Mouse (Mus musculus): ENCODE data around the gene Slc4a5. TPM values are rescaled to one million over a fixed set of nuclear protein-coding genes. Genes with fewer than 3 reads are reported as not detected.
A peak's percentile ranks its signal among the peaks of the same experiment; 100 is the strongest.

Gene Slc4a5
- polyA plus RNA-seq, 1 experiment from 2014 or later = 0.45 TPM

DNA sequence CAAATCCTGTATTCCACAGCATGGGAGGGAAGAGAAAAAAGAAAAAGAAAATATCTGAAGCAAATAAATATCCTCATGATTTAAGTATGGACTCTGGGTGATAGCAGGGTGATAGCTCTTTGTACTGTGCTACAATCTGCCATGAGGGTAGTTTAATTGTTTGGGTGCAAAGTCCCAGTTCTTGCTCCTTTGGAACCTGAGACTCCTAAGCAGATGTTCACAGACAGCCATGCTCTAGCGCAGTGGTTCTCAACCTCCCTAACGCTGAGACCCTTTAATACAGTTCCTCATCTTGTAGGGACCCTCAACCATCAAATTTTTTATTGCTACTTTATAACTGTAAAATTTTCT lies 11.6 kb upstream of the Slc4a5 start:
- no peak overlapping the region for H3K4me2 ChIP-seq (replicated peaks; ENCODE audit: low read depth, low read length)
- H3K27me3 ChIP-seq (ENCODE audit: control insufficient read depth, insufficient read depth, low read length) = no peaks in the 10 kb centered on the region
- H3K27ac ChIP-seq (ENCODE audit: low read depth, low read length) = no peak overlapping the region
- no peak for ATAC-seq (ENCODE audit: low FRiP score, low TSS enrichment)
- H3K4me3 ChIP-seq (ENCODE audit: low read length) = no peak overlapping the region
- no peaks in the 10 kb centered on the region for H3K4me1 ChIP-seq (ENCODE audit: control insufficient read depth, insufficient read depth, low read length)
- H3K36me3 ChIP-seq (ENCODE audit: control insufficient read depth, insufficient read depth, low read length) = no peaks in the 10 kb centered on the region
- no peaks in the 10 kb centered on the region for H3K9me3 ChIP-seq (ENCODE audit: control insufficient read depth, low read length)
- H3K9ac ChIP-seq (ENCODE audit: low read depth, low read length) = no peak overlapping the region
- 72% methylated on average over 2 of the region's 2 CpGs for WGBS

DNA sequence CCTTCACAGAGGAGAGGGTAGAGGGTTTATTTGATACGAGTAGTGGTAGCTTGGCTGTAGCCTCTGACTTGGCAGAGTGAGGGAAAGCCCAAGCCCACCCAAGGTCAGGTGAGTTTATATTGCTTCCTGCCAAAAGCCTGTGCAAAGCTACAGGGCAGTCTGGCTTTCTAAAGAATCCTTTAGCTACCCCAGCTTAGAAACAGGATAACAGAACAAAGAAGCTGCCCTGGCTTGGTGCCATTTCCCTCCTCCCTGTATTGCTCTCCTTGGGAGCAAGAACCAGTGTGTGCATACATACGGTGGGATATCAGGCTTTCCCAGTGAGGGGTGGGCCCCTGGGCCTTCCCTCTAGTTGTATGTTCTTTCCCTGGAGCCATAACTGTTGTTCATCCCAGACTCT lies 9.1 kb upstream of the Slc4a5 start:
- H3K4me2 ChIP-seq (replicated peaks; ENCODE audit: low read depth, low read length) = no peak overlapping the region
- no peak overlapping the region for H3K4me3 ChIP-seq (ENCODE audit: low read length)
- 58% methylated on average over 2 of the region's 2 CpGs for WGBS
- H3K4me1 ChIP-seq (ENCODE audit: control insufficient read depth, insufficient read depth, low read length) = no peaks in the 10 kb centered on the region
- no peaks in the 10 kb centered on the region for H3K9me3 ChIP-seq (ENCODE audit: control insufficient read depth, low read length)
- no peak overlapping the region for H3K9ac ChIP-seq (ENCODE audit: low read depth, low read length)
- no peak for ATAC-seq (ENCODE audit: low FRiP score, low TSS enrichment)
- no peaks in the 10 kb centered on the region for H3K36me3 ChIP-seq (ENCODE audit: control insufficient read depth, insufficient read depth, low read length)
- H3K27me3 ChIP-seq (ENCODE audit: control insufficient read depth, insufficient read depth, low read length) = no peaks in the 10 kb centered on the region
- no peak overlapping the region for H3K27ac ChIP-seq (ENCODE audit: low read depth, low read length)

DNA sequence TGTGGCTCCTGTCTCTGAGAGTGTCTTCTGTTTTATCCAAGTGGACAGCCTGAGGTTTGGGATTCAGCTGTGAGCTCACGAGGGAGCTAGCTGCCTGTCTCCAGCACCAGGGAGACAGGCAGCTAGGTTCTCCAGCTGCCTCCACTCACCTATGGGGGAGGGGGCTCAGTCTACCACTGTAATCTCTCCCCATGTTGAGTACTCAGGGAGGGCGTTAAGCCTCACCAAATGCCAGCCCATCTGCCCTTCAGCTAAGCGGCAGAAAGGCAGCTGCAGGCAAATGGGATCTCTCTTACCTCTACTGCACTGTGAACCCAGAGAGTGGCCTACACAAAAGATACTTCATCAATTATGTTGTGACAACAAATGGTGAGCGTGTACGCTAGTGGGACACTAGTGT lies 8.1 kb upstream of the Slc4a5 start:
- WGBS = 16% methylated on average over 5 of the region's 5 CpGs
- Histone ChIP-seq H3K4me2 (replicated peaks; ENCODE audit: low read depth, low read length) (no peak overlapping the region), H3K36me3 (ENCODE audit: control insufficient read depth, insufficient read depth, low read length) (no peaks in the 10 kb centered on the region), H3K9ac (ENCODE audit: low read depth, low read length) (0 out of 2 replicates have a peak overlapping the region, but pooled peaks have one; percentile 23), H3K4me3 (ENCODE audit: low read length) (no peak overlapping the region), H3K27ac (ENCODE audit: low read depth, low read length) (no peak overlapping the region), H3K27me3 (ENCODE audit: control insufficient read depth, insufficient read depth, low read length) (no peaks in the 10 kb centered on the region), H3K4me1 (ENCODE audit: control insufficient read depth, insufficient read depth, low read length) (no peaks in the 10 kb centered on the region), H3K9me3 (ENCODE audit: control insufficient read depth, low read length) (no peaks in the 10 kb centered on the region)
- no peak for ATAC-seq (ENCODE audit: low FRiP score, low TSS enrichment)

DNA sequence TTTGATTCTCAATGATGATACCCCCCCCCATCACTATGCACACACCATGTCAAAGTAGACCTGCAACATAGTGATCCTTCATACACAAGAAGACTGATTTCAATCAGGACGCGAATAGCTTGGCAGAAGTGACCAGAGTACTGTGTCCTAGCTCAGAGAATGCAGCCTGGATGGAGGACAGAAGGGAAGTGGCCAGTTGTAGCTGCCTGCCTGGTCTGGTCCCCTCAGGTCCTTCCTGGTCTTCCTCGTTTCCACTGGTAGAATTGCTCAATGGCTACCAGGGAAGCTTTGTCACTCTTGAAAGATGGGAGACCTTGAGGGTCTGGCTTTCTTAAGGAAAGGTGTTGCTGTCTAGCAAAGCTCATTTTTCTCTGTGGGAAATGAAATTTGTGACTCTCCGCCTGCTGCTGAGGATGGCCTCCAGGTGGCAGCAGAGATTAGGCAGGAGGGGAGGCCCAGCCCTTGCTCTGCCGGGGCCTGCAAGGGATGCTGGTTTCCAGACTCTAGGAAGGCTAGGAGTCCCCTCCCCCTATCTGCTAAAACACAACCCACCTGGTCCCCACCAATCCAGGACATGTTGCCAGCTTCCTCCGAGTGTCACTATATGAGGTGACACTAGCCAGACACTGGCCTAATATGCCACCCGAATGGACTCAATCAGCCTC lies 4.5 kb upstream of the Slc4a5 start:
- H3K9me3 ChIP-seq (ENCODE audit: control insufficient read depth, low read length) = no peaks in the 10 kb centered on the region
- no peak overlapping the region for H3K9ac ChIP-seq (ENCODE audit: low read depth, low read length)
- no peaks in the 10 kb centered on the region for H3K36me3 ChIP-seq (ENCODE audit: control insufficient read depth, insufficient read depth, low read length)
- H3K4me3 ChIP-seq (ENCODE audit: low read length) = no peak overlapping the region
- peak; percentile 90 for ATAC-seq (ENCODE audit: low FRiP score, low TSS enrichment)
- no peak overlapping the region for H3K27ac ChIP-seq (ENCODE audit: low read depth, low read length)
- no peak overlapping the region for H3K4me2 ChIP-seq (replicated peaks; ENCODE audit: low read depth, low read length)
- H3K27me3 ChIP-seq (ENCODE audit: control insufficient read depth, insufficient read depth, low read length) = no peaks in the 10 kb centered on the region
- no peaks in the 10 kb centered on the region for H3K4me1 ChIP-seq (ENCODE audit: control insufficient read depth, insufficient read depth, low read length)
- WGBS = 23% methylated on average over 7 of the region's 7 CpGs

DNA sequence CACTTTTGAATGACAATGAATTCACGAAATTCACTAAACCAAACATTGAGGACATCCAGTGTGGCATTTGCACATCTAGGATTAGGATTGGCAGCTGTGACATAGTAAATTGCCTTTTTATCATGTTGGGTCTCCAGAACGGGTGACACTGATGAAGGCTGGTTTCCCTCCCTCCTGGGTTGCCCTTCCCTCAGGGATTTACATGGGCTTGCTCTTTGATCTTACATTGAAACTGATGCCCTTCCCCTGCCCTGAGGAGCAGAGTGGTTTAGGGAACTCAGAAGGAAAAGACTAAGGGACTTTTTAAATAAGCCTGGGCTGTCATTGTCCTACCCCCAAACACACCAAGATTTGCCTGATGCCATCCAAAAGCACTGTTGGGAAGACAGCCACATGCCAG lies 11.9 kb downstream of the Slc4a5 start:
- ATAC-seq (ENCODE audit: low FRiP score, low TSS enrichment) = no peak
- H3K9ac ChIP-seq (ENCODE audit: low read depth, low read length) = no peak overlapping the region
- H3K36me3 ChIP-seq (ENCODE audit: control insufficient read depth, insufficient read depth, low read length) = no peaks in the 10 kb centered on the region
- peaks cover 3% of the 10 kb centered on the region; the same call in 1 of the 2 replicates for H3K27me3 ChIP-seq (ENCODE audit: control insufficient read depth, insufficient read depth, low read length)
- H3K27ac ChIP-seq (ENCODE audit: low read depth, low read length) = no peak overlapping the region
- no peak overlapping the region for H3K4me2 ChIP-seq (replicated peaks; ENCODE audit: low read depth, low read length)
- no peaks in the 10 kb centered on the region for H3K9me3 ChIP-seq (ENCODE audit: control insufficient read depth, low read length)
- WGBS = 35% methylated on average over 2 of the region's 2 CpGs
- no peak overlapping the region for H3K4me3 ChIP-seq (ENCODE audit: low read length)
- no peaks in the 10 kb centered on the region for H3K4me1 ChIP-seq (ENCODE audit: control insufficient read depth, insufficient read depth, low read length)

DNA sequence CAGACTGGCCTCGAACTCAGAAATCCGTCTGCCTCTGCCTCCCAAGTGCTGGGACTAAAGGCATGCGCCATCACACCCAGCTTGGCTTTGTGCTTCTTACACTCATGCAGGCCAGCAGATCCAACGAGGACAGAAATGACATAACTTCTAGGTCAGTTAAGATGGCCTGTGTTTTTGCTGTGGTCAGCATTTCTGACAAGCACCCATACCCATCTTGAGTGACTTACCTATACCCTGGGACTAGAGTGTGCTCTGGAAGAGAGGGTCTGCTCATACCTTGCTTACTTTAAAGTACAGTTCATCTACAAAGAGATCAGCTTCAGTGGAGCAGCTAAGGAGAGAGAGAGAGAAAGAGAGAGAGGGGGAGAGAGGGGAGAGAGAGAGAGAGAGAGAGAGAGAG lies 13.7 kb downstream of the Slc4a5 start:
- no peaks in the 10 kb centered on the region for H3K9me3 ChIP-seq (ENCODE audit: control insufficient read depth, low read length)
- no peak overlapping the region for H3K27ac ChIP-seq (ENCODE audit: low read depth, low read length)
- no peaks in the 10 kb centered on the region for H3K36me3 ChIP-seq (ENCODE audit: control insufficient read depth, insufficient read depth, low read length)
- peaks cover 5% of the 10 kb centered on the region; the same call in 1 of the 2 replicates for H3K4me1 ChIP-seq (ENCODE audit: control insufficient read depth, insufficient read depth, low read length)
- no peak overlapping the region for H3K4me2 ChIP-seq (replicated peaks; ENCODE audit: low read depth, low read length)
- no peak for ATAC-seq (ENCODE audit: low FRiP score, low TSS enrichment)
- no peak overlapping the region for H3K4me3 ChIP-seq (ENCODE audit: low read length)
- H3K27me3 ChIP-seq (ENCODE audit: control insufficient read depth, insufficient read depth, low read length) = peaks cover 3% of the 10 kb centered on the region; the same call in 1 of the 2 replicates
- WGBS = 76% methylated on average over 4 of the region's 4 CpGs
- no peak overlapping the region for H3K9ac ChIP-seq (ENCODE audit: low read depth, low read length)

DNA sequence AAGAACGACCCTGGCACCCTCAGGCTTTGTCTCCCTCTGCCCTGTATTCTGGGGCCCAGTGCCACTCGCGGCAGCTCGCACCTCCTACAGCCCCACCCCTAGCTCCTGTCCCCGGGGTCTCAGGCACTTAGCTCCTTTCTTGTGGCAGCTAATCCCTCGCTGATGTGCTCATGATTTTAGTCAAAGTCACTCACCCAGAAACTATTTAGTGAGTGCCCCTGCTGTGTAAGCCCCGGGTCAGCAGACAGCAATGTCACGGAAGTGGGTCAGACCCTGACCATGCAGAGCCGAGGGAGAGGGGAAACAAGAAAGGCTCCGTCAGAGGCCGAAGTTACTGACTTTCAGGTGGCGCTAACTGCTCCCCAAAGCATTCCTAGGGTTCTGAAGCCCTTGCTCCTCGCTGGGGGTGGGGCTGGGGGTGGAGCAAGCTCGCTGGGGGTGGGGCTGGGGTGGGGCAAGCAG lies 14.7 kb downstream of the Slc4a5 start:
- no peak for ATAC-seq (ENCODE audit: low FRiP score, low TSS enrichment)
- Histone ChIP-seq H3K4me3 (ENCODE audit: low read length) (0 out of 2 replicates have a peak overlapping the region, but pooled peaks have one; percentile 0), H3K27ac (ENCODE audit: low read depth, low read length) (no peak overlapping the region), H3K36me3 (ENCODE audit: control insufficient read depth, insufficient read depth, low read length) (no peaks in the 10 kb centered on the region), H3K4me1 (ENCODE audit: control insufficient read depth, insufficient read depth, low read length) (peaks cover 5% of the 10 kb centered on the region; the same call in 1 of the 2 replicates), H3K4me2 (replicated peaks; ENCODE audit: low read depth, low read length) (peak overlapping the region; percentile 6), H3K9ac (ENCODE audit: low read depth, low read length) (no peak overlapping the region), H3K27me3 (ENCODE audit: control insufficient read depth, insufficient read depth, low read length) (peaks cover 6% of the 10 kb centered on the region; the same call in 1 of the 2 replicates), H3K9me3 (ENCODE audit: control insufficient read depth, low read length) (no peaks in the 10 kb centered on the region)
- WGBS = under 1% methylated on average over 14 of the region's 14 CpGs

DNA sequence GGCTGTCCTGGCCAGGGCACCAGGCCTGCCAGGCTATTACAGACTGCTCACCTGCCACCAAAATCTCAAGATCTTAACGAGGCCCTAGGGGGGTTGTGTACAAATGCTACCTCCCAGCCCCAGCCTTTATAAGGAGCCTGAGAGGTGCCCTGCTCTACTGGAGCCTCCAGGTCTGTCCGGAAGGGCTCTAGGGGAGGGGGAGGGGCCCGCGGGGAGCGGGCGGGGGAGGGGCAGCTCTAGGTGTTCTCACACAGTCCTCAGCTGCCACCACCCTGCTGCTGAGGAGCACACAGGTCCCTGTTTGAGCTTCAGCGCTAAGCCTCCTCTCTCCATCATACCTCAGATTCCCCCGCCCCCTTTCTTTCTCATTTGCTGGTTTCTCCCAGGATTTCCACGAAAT lies 17.5 kb downstream of the Slc4a5 start:
- Histone ChIP-seq H3K9ac (ENCODE audit: low read depth, low read length) (peak overlapping the region; percentile 13; the same call in 1 of the 2 replicates), H3K36me3 (ENCODE audit: control insufficient read depth, insufficient read depth, low read length) (no peaks in the 10 kb centered on the region), H3K9me3 (ENCODE audit: control insufficient read depth, low read length) (no peaks in the 10 kb centered on the region), H3K4me1 (ENCODE audit: control insufficient read depth, insufficient read depth, low read length) (peaks cover 5% of the 10 kb centered on the region; the same call in 1 of the 2 replicates), H3K4me2 (replicated peaks; ENCODE audit: low read depth, low read length) (peak overlapping the region; percentile 34), H3K27me3 (ENCODE audit: control insufficient read depth, insufficient read depth, low read length) (peaks cover 6% of the 10 kb centered on the region; the same call in 1 of the 2 replicates), H3K4me3 (ENCODE audit: low read length) (no peak overlapping the region), H3K27ac (ENCODE audit: low read depth, low read length) (no peak overlapping the region)
- peak; percentile 59 for ATAC-seq (ENCODE audit: low FRiP score, low TSS enrichment)
- 0% methylated on average over 9 of the region's 9 CpGs for WGBS

DNA sequence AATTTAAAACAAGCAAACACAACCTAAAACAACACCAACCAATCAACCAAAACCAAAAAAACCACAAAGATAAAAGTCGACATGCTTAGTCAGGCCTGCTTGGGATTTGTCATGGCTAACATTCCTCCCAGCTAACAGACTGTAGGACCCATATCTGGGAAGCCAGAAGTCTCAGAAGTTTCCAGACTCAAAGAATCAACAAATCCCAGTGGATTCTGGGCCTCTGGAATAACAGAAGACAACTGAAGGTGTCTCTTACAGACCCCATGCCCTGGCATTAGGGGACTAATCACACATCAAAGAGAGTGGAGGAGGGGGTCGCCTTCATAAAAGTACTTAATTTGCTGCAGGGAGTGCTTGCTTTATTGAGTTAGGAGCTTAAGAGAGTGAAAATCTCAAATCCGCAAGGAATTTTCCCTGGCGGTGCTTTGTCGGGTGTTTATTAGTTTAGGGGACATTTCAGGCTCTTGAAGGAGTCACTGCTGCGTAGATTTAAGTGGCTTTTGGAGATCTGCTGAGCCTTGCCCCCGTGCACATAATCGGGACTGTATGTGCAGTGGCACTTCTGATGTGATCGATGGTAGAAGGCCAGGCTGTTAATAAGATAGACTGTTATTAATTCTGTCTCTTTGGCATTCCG lies 24.9 kb downstream of the Slc4a5 start:
- H3K36me3 ChIP-seq (ENCODE audit: control insufficient read depth, insufficient read depth, low read length) = no peaks in the 10 kb centered on the region
- H3K4me1 ChIP-seq (ENCODE audit: control insufficient read depth, insufficient read depth, low read length) = 0 out of 2 replicates have a peak, but pooled peaks cover 7% of the 10 kb centered on the region
- 26% methylated on average over 10 of the region's 10 CpGs for WGBS
- H3K4me2 ChIP-seq (replicated peaks; ENCODE audit: low read depth, low read length) = no peak overlapping the region
- ATAC-seq (ENCODE audit: low FRiP score, low TSS enrichment) = peak; percentile 40; the same call in 1 of the 2 replicates
- H3K4me3 ChIP-seq (ENCODE audit: low read length) = no peak overlapping the region
- H3K27ac ChIP-seq (ENCODE audit: low read depth, low read length) = no peak overlapping the region
- H3K9me3 ChIP-seq (ENCODE audit: control insufficient read depth, low read length) = no peaks in the 10 kb centered on the region
- no peaks in the 10 kb centered on the region for H3K27me3 ChIP-seq (ENCODE audit: control insufficient read depth, insufficient read depth, low read length)
- H3K9ac ChIP-seq (ENCODE audit: low read depth, low read length) = no peak overlapping the region

Measured in kidney, embryonic 14.5 days (tissue).